Mouse (Mus musculus) induced T-regulatory cell, adult 2 months (primary cell): ENCODE results near the gene Arhgap24.

Source experiments
- DNase-seq: peaks from one replicate; pipeline ENCODE4 v3.0.0-alpha.2; 2012; ENCODE audit warnings: low read depth

Arhgap24 gene

GRCm38 (mm10) chr5:102481215-102482211 lies at the start of gene Arhgap24:
Gene Arhgap24, plus strand, starts transcription at chr5:102481391.
- DNase-seq, result peak; percentile 54

DNA sequence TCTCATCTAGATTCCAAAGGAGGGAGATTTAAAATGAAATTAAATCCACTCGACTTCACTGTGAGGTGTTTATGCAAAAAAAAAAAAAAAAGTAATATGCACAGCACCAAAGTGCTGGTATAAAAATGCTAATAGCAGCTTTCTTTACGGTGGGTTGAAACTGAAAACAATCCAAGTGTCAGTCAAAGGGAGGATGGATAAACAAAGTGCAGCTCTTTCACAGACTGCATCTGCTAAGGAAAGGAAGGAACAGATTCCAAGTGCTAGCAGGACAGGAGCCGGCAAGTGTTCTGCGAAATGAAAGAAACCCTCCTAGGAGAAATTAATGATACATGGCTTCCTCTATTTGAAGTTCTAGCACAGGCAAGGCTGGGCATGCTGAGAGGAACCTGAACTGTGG lies 47.0 kb upstream of the Arhgap24 start:
- no peak for DNase-seq

GRCm38 (mm10) chr5:102436581-102436980 lies 44.6 kb upstream of the Arhgap24 start:
- DNase-seq, result no peak

DNA sequence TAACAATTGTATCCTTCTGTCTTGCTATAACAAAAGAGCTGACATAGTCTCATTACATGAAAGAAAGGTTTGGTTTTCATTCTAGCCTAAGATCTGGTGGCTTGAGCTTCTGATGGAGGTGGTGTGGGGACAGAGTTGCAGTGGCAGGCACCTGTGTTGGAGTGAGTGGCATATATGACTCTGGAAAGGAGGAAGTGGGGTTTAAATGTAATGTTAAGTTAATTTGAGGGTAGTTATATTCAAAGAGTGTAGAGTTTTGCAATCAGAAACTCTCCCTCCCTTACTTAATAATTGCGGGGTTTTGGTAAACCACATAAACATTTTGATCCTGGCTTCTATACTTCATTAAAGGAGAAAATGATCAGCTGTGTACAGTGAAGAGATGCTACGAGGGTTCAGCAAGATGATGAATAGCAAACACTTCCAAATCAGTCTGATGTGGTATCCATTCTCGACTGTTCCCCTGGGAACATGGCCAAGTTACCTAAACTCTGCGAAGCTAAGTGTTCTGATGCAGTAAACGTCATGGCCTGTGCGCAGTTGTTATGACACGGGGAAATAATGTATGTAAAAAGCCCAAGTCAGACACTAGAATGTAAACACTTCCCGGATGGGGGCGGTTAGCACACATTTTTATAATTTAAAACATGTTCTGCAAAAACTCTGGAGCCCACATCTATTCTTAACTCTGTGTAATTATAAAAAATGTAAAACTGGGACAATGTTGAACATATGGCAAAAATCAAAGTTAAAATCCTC lies 41.9 kb upstream of the Arhgap24 start:
- no peak for DNase-seq

- no peak for DNase-seq
Observed at GRCm38 (mm10) chr5:102447436-102447835, 33.8 kb upstream of the Arhgap24 start.

DNA sequence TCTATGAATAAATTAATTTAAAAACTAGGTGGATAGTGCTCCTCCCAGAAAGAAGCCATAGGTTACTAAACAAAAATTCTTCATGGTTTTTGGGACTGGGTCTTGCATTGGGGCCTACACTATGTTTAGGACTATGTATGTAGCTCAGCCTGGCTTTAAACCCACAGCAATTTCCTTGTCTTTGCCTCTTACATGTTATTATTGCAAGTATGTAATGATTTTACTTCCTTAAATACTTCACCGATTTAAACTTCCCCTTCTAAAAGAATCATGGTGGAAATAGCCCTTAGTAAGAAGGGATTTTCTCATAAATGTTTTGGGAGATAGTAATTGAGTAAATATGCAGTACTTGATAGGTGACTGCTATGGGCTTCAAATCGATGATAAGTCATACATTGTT lies 30.3 kb upstream of the Arhgap24 start:
- peak; percentile 2 for DNase-seq

DNA sequence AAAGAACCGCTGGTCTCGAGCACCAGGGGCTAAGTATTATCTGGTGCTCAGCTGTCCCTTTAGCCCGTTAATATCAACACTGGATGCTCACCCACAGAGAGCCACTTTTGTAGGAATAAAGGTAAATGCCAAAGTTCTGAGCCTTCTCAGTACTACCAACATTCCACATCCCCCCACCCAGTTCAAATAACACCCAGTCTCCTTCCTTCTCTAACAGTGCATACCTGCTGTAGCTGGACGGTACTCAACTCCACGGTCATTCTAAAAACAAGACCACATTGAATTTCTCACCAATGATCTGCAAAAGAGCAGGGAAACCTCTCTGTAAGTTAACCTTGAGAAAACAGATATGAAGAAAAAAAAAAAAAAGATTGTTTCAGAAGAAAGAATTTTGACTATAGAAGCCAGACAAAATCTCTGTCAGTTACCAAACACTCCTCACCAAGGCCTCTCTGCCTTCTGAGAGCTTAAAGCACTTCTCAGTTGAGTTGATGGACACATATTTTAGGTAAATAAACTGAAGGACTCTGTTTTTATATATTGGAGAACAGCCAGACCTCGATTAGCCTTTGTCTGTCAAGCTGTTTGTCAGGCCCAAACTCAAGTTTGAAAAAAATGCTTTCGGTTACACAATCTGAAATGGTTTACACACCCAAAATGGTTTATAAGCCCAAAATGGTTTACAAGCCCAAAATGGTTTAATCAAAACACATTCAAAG lies 29.0 kb upstream of the Arhgap24 start:
- no peak for DNase-seq

DNA sequence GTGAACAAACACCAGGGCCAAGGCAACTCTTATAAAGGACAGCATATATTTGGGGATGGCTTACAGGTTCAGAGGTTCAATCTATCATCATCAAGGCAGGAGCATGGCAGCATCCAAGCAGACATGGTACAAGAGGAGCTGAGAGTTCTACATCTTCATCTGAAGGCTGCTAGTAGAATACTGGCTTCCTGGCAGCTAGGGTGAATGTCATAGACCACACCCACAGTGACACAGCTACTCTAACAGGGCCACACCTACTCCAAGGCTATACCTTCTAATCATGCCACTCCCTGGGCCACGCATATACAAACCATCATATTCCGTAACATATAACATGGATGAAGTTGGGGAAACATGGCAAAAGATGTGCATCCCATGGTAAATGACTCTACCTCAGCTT lies 27.9 kb upstream of the Arhgap24 start:
- DNase-seq, result no peak

GRCm38 (mm10) chr5:102455247-102455646 lies 25.9 kb upstream of the Arhgap24 start:
- no peak for DNase-seq

DNA sequence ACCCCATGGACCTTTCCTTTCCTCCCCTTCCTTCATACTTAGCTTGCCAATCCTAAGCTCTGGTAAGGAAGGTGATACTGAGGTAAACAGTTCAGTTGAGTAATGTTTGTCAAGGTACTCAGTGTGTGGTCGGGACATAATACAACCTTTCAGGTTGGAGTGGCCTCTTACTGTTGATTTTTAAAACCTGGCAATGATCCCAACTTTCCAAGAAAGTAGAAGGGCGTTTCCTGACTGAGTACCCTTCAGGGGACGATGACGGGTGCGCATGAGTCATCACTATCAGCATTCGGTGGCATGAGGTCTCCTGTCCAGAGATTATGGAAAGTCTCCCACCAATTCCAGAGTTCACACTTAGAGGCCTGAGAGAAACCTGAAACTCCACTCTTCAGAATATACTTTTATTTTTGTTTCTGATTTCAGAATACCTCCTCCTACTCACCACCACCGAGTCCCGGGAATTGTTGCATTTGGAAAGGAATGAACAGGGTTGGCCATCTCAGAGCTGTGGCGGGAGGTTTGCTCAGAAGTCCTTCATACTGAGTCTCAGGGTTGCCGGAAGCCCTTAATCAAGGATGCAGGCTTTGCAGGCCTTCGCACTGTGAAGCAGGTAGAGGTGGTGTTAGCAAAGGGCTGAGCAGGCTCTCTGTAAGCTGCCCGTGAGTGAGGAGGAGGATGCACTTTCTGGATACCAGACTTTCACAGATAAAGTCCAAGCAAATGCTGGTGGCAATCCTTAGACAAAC lies 20.6 kb upstream of the Arhgap24 start:
- DNase-seq, result no peak

DNA sequence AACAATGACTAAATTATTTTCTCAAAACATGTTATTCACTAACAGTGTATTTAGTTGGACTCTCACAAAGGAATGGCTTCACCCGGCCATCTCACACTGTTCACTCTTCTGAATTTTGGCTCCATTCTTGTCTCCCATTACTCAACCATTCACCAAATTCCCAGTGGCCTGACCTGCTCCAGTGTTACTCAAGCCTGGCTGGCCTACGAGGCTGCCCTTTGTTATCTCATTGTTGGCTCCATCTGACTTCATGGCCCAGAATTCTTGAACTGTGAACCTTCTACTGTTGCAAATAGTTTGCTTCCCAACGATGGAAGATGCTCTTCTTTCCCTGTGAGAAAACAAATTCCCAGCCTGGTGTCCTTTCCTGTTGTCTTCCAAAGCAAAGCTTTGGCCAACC lies 18.2 kb upstream of the Arhgap24 start:
- no peak for DNase-seq

DNA sequence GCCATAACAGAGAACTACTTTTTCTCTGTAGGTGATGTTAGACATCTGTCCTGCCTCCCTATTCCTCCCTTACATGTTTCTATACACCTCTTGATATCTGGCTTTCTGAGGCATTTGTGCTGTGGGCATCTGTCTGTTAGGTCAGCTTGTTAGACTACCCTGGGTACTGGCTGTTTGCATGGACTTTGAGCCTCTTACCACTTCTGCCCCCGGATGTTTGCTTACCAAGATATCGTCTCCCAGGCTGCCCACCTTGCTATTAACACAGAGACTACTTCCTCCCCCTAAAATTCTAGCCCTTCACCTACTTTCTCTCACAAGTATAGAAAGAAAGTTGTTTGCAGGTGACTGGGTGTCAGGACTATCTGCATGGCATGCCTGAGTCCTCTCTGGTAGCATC lies 15.8 kb upstream of the Arhgap24 start:
- no peak for DNase-seq

- no peak for DNase-seq
Observed at GRCm38 (mm10) chr5:102468292-102468691, 12.9 kb upstream of the Arhgap24 start.

DNA sequence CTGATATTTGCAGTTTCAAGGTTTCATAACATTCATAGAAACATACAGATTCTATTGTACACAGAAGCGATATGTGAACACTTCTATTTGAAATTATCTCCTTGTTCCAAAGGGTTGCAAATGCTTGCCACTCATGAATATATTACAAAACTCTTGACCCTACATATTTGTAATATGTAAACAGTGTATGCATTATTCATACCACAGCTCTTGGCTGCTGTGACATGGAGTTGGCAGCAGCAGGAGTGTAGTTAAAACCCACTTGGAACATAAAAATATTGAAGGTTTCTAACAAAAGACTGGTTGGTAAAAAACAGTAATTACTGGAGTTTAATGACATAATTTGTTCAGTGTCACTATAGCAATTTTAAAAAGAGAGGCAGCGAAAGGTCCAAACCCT lies 10.9 kb upstream of the Arhgap24 start:
- no peak for DNase-seq

DNA sequence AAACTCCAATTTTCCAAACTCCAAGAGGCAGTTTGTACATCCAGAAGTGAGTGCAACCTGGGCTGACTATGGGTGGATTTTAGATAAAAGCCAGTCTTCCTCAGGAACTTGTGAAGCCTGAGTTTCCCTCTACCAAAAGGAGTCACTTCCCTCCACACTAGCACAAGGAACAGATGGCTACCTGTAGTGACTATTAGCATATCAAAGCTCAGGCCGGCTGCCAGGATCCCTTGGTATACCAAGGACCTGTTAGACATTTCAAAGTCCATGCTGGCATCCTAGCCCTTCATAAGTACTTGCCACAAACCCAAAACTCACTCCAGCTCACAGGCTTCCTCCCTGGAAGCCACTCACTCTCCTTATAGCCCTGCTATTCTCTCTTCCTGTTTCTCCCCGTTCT lies 3.1 kb upstream of the Arhgap24 start:
- no peak for DNase-seq

DNA sequence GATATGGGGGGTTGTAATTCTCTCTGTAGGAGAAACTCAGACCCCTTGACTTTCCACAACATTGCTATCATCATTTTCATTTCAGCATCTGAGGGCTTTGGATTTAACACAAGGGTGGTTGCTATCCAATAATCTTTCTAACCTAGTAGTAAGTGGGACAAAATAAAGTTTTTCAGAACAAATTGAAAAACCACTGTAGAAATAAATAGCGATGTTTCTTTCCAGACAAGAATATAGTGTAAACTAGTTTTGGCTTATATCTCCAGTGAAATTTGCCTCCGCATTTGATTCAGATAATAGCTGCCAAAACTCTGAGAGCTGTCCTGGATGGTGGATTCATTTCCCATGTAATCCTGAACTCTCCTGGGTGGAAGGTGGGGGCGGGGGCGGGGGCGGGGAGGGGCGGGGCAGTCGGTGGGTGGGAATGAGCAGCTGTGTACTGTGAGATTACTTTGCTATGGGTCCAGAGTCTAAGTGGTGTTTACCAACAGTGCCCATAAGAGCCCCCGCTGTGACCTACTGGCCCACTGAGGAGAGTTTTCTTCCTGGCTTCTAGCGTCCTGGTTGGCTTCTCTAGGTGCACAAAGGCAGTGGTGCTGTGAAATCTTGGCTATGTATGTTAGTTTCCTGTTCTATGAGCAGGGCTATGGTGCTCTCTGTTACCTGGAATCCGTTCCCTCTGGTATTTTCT lies 2.2 kb downstream of the Arhgap24 start:
- no peak for DNase-seq

GRCm38 (mm10) chr5:102491554-102491953 lies 10.4 kb downstream of the Arhgap24 start:
- DNase-seq, result no peak

DNA sequence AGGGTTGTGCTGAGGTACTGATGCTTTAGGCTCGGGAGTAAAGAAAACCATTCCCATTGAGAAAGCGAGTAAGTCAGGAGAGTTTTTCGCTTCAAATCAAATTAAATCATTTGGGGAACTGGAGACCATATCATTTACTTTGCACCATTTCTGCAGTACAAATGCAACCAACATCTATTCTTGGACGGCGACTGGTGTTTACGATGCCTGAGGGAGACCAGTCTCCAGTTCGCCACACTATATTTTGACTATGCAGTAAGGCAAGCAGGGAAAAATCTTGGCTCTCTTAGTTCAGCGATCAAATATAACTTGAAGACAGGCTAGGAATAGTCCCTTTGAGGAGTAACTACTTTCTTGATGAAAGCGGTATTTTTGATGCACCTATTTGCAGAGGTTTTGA lies 11.0 kb downstream of the Arhgap24 start:
- DNase-seq, result no peak

- DNase-seq, result no peak
Observed at GRCm38 (mm10) chr5:102494827-102495226, 13.6 kb downstream of the Arhgap24 start.

GRCm38 (mm10) chr5:102497205-102497604 lies 16.0 kb downstream of the Arhgap24 start:
- DNase-seq, result no peak

DNA sequence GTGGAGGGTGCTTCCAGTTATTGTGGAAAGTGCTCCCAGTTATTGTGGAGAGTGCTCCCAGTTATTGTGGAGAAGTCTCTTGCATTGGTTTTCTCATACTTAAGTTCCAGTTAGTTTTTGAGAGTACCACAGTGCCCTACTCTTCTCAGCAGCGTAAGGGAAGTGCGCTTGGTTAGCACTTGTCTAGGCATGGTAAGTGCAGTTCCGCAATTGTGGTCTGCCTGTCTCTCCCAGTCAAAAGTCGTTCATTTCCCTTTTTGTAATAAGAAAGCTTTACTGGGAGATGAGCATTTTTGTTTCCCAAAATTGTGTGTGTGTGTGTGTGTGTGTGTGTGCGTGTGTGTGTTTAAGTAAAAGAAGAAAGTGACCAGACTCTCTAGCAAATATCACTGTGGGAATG lies 17.6 kb downstream of the Arhgap24 start:
- no peak for DNase-seq
